Mouse (Mus musculus) liver, postnatal 0 days (tissue): Measurements from ENCODE around the gene Wdfy2.
"Not testable (repeated sequence)": the region's sequence is repeated elsewhere in the genome, so short reads cannot be mapped to it uniquely, and the experiment has no call there.

Source experiments
- CTCF ChIP-seq: sonication (generic); IDR thresholded peaks from 2 replicates; pipeline ENCODE4 v1.5.1; 2016; ENCODE audit warnings: antibody characterized with exemption, low read depth
- EP300 ChIP-seq: IDR thresholded peaks from 2 replicates; pipeline ENCODE4 v1.6.1; 2016; ENCODE audit warnings: antibody characterized with exemption, low read depth, mild to moderate bottlenecking

DNA sequence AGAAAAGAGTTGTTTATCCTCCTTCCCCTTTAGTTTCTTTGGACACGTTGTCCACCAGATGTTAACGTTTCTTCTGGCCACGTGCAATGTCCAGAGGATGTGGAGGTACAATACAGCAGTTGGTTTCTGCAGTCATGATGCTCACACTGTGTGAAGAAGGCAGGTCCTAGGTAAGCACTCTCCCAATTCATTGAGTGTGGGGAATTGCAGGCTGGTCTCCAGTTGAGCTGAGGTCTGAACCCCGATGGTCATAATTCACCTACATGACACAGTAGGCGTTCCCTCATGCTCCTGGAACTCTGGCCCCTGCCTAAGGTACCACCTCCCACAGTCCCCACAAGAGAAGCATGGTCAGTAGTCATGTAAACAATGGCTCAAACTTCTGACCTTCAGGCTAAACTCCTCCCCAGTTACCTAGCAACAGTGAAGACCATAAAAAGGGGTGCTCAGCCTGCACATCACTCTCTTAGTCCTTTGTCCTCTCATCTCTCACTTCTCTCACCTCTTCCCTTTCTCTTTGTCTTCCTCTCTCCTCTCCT is 56.2 kb downstream of the Wdfy2 start:
- TF ChIP-seq EP300, CTCF: not testable (repeated sequence)
